ENCODE assay signal across 16 mouse cellular contexts in the genomic region with DNA sequence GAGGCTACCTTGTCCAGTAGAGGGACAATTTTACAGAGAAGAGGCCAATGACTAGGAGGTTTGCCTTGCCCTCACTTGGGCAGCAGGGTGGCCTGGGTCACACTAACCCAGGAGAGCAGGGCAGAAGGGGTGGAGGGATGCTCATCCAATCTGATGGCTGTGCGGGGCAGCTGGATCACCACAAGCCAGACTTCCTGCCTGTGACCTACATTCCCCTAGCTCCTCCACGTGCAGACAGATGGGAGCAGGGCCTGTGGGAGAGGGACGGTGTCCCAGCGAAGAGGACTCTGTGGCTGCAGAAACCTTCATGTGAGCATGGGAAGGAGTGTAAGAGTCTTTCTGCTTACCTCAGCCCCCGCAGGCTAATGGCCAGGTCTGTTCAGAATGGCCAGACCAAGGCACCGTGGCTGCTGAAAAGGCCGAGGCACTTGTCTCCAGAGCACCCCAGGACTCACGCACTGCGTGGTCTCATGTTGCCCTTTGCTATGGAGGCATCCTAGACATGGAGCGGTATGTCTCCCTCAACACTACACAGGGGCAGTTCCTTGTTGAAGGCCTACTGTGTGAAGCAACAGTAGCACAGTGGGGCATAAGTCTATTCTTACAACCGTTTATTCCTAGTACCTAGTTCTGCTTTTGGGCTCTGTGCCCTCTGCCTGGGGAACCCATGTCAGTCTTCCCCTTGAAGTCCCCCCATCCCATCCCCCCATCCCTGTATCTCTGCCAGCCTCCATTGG. TPM values are rescaled to one million over a fixed set of nuclear protein-coding genes. Genes with fewer than 3 reads are reported as not detected.
DNase-seq lines count a peak whose midpoint lies in the region; ATAC-seq and TF ChIP-seq lines count a peak whose summit lies in the region.
"Had no signal": no experiment of that assay in that cellular context is flagged by ENCODE, and none has a peak within 500 bp of the region (broad histone marks: within the 10 kb centered on the region; RNA-seq: fewer than 3 reads in every experiment).

No protein-coding gene starts in this region.

- TF ChIP-seq EP300 in MEL (IDR thresholded peaks at IDR 0.05; ENCODE audit: low read depth in 1 of 2, low read length in 2 of 2): no peak

- H3K27ac ChIP-seq in heart, embryonic 12.5 days (ENCODE audit: poor library complexity, severe bottlenecking): no peak overlapping the region
- H3K27ac ChIP-seq in MEL (ENCODE audit: control insufficient read depth, low read depth, low read length): no peak overlapping the region
- no peak overlapping the region for H3K27ac ChIP-seq in intestine, embryonic 15.5 days
- H3K27ac ChIP-seq: embryonic facial prominence, embryonic 13.5 days; kidney, embryonic 15.5 days; limb, embryonic 13.5 days; liver, embryonic 15.5 days had no signal

- no peaks in the 10 kb centered on the region for H3K36me3 ChIP-seq in heart, embryonic 12.5 days
- peaks cover 0 to 4% of the 10 kb centered on the region in 2 experiments; a peak in 2 of 4 replicates for H3K36me3 ChIP-seq in MEL (ENCODE audit: control insufficient read depth in 1 of 2, insufficient read depth in 2 of 2, low read length in 2 of 2)
- H3K36me3 ChIP-seq in intestine, embryonic 15.5 days: no peaks in the 10 kb centered on the region
- H3K36me3 ChIP-seq: embryonic facial prominence, embryonic 13.5 days; kidney, embryonic 15.5 days; limb, embryonic 13.5 days; liver, embryonic 15.5 days had no signal

- H3K4me1 ChIP-seq in heart, embryonic 12.5 days (replicated peaks): peaks cover 49% of the 10 kb centered on the region
- H3K4me1 ChIP-seq in MEL (ENCODE audit: control insufficient read depth in 1 of 2, insufficient read depth in 2 of 2, low read length in 2 of 2): peaks cover 11 to 33% of the 10 kb centered on the region in 2 experiments
- peaks cover 12% of the 10 kb centered on the region; the same call in 1 of the 2 replicates for H3K4me1 ChIP-seq in intestine, embryonic 15.5 days (replicated peaks)
- H3K4me1 ChIP-seq: kidney, embryonic 15.5 days; limb, embryonic 13.5 days; liver, embryonic 15.5 days had no signal

- no peak for TF ChIP-seq POLR2A in MEL (IDR thresholded peaks at IDR 0.05; ENCODE audit: control insufficient read depth in 1 of 2, insufficient read depth in 1 of 2, low read depth in 1 of 2, low read length in 2 of 2, poor library complexity in 1 of 2)

- no peak for TF ChIP-seq CTCF in MEL (IDR thresholded peaks at IDR 0.05 in 2 of 3, conservative IDR thresholded peaks at IDR 0.05 in 1 of 3; ENCODE audit: control insufficient read depth in 1 of 3, insufficient read depth in 1 of 3, low read depth in 2 of 3, low read length in 3 of 3, poor library complexity in 1 of 3, severe bottlenecking in 1 of 3)

- H3K4me3 ChIP-seq in heart, embryonic 12.5 days: no peak overlapping the region
- no peak overlapping the region for H3K4me3 ChIP-seq in MEL (ENCODE audit: control insufficient read depth in 1 of 2, insufficient read depth in 1 of 2, low read depth in 2 of 2, low read length in 2 of 2)
- no peak overlapping the region for H3K4me3 ChIP-seq in intestine, embryonic 15.5 days (replicated peaks)
- H3K4me3 ChIP-seq: embryonic facial prominence, embryonic 13.5 days; kidney, embryonic 15.5 days; limb, embryonic 13.5 days; liver, embryonic 15.5 days had no signal

- no peaks in the 10 kb centered on the region for H3K79me2 ChIP-seq in MEL (ENCODE audit: control insufficient read depth, insufficient read depth, low read length, poor library complexity)

- ATAC-seq in heart, embryonic 12.5 days (ENCODE audit: insufficient number of reproducible peaks, low FRiP score): no peak
- peak; percentile 22; the same call in 1 of the 2 replicates for ATAC-seq in intestine, embryonic 15.5 days
- ATAC-seq: activated CD4-positive, CD25-positive, alpha-beta regulatory T cell, adult 4 months; CD4-positive, CD25-positive, alpha-beta regulatory T cell, adult 4 months; hindbrain, embryonic 16.5 days had no signal

- H3K27me3 ChIP-seq in heart, embryonic 12.5 days (replicated peaks): no peaks in the 10 kb centered on the region
- H3K27me3 ChIP-seq in MEL (ENCODE audit: control insufficient read depth in 1 of 2, insufficient read depth in 2 of 2, low read length in 2 of 2): no peaks in the 10 kb centered on the region
- no peaks in the 10 kb centered on the region for H3K27me3 ChIP-seq in intestine, embryonic 15.5 days (replicated peaks)
- H3K27me3 ChIP-seq: embryonic facial prominence, embryonic 13.5 days; kidney, embryonic 15.5 days; limb, embryonic 13.5 days; liver, embryonic 15.5 days had no signal

- WGBS in heart, embryonic 12.5 days: 67% methylated on average over 11 of the region's 11 CpGs
- WGBS in intestine, embryonic 15.5 days: 81% methylated on average over 11 of the region's 11 CpGs

- intact Hi-C loops in heart, postnatal 36 days (cut with DNase I): no loop called here

- no peak for TF ChIP-seq RAD21 in MEL (IDR thresholded peaks at IDR 0.05; ENCODE audit: low read depth, low read length)

- H3K4me2 ChIP-seq in heart, embryonic 12.5 days: no peak overlapping the region
- no peak overlapping the region for H3K4me2 ChIP-seq in intestine, embryonic 15.5 days (replicated peaks)
- H3K4me2 ChIP-seq: embryonic facial prominence, embryonic 13.5 days; kidney, embryonic 15.5 days; limb, embryonic 13.5 days; liver, embryonic 15.5 days had no signal

- no peaks in the 10 kb centered on the region for H3K9me3 ChIP-seq in heart, embryonic 12.5 days (replicated peaks)
- H3K9me3 ChIP-seq in MEL (replicated peaks; ENCODE audit: insufficient read depth, low read length): no peaks in the 10 kb centered on the region
- no peaks in the 10 kb centered on the region for H3K9me3 ChIP-seq in intestine, embryonic 15.5 days
- H3K9me3 ChIP-seq: embryonic facial prominence, embryonic 13.5 days; kidney, embryonic 15.5 days; limb, embryonic 13.5 days; liver, embryonic 15.5 days had no signal

- H3K9ac ChIP-seq in heart, embryonic 12.5 days: peak overlapping the region; percentile 1; the same call in 1 of the 2 replicates
- no peak overlapping the region for H3K9ac ChIP-seq in MEL (ENCODE audit: control insufficient read depth, low read depth, low read length, poor library complexity, severe bottlenecking)
- no peak overlapping the region for H3K9ac ChIP-seq in intestine, embryonic 15.5 days
- H3K9ac ChIP-seq: embryonic facial prominence, embryonic 13.5 days; kidney, embryonic 15.5 days; limb, embryonic 13.5 days; liver, embryonic 15.5 days had no signal

- DNase-seq in heart, postnatal 36 days: no peak
- peak; percentile 27 for DNase-seq in MEL (ENCODE audit: low read depth, low spot score)
- peak; percentile 62 for DNase-seq in Muller cell, postnatal 12 days (ENCODE audit: inconsistent ontology term)
- DNase-seq in right cerebral cortex, postnatal 10 days (ENCODE audit: low spot score in 2 of 2): no peak
- no peak for DNase-seq in adrenal gland, postnatal 4 days (ENCODE audit: low spot score in 2 of 2)
- DNase-seq: lung, postnatal 14 days; midbrain, embryonic 14.5 days had no signal

TF ChIP-seq in MEL, 35 proteins besides CTCF, POLR2A, EP300 and RAD21:
- TF ChIP-seq ZKSCAN1 (IDR thresholded peaks at IDR 0.05; ENCODE audit: low read depth, low read length) (peak; percentile 92), POLR2AphosphoS2 (IDR thresholded peaks at IDR 0.05; ENCODE audit: low read length) (no peak), JUND (IDR thresholded peaks at IDR 0.05; ENCODE audit: low read depth, low read length) (no peak), POLR2AphosphoS5 (IDR thresholded peaks at IDR 0.05; ENCODE audit: borderline replicate concordance, low read depth, low read length) (no peak), ELF1 (IDR thresholded peaks at IDR 0.05; ENCODE audit: low read depth, low read length) (no peak), SMC3 (IDR thresholded peaks at IDR 0.05; ENCODE audit: low read depth, low read length) (no peak), USF1 (IDR thresholded peaks at IDR 0.05; ENCODE audit: low read depth, low read length) (no peak)
TF ChIP-seq in MEL: peak in this region for 1.

RNA-seq across cellular contexts. Expression of a gene that starts 9.1 kb away (rescaled TPM):
- 55.6 and 62.5 TPM in 2 replicates for polyA plus RNA-seq in heart, embryonic 12.5 days (2016; fragmentation: Nextera tagmentation; extraction: Ambion mirVana)
- 10 to 100 TPM; 41.7 to 54.2 TPM for total RNA-seq in heart, postnatal 36 days (2021)
- total RNA-seq in MEL (2012; rRNA removed): 2.5 and 4.0 TPM in 2 replicates
- polyA plus RNA-seq in MEL (2012; ENCODE audit: insufficient read depth in 1 of 2, insufficient read length in 2 of 2, low read depth in 1 of 2, low replicate concordance in 2 of 2, missing spikeins in 1 of 2): 1 to 10 TPM in 1 of 2 experiments, not detected in 1; 9.9 TPM
- 52.7 and 54.9 TPM in 2 replicates for polyA plus RNA-seq in intestine, embryonic 15.5 days (2015; fragmentation: Nextera tagmentation; extraction: Ambion mirVana)
- 10 to 100 TPM; 74.4 to 77.6 TPM for total RNA-seq in adrenal gland, postnatal 4 days (2021)

Comparison
In these comparisons a context has a peak if more than half of its experiments do, and no peak if none do; other contexts are left out.
1. DNase-seq: peak in MEL (single experiment) and Muller cell, postnatal 12 days (single experiment); none in heart, postnatal 36 days (0 of 2), right cerebral cortex, postnatal 10 days (0 of 2) and adrenal gland, postnatal 4 days (0 of 2).